Mouse (Mus musculus): ENCODE results near the gene Dnah14. TPM values are rescaled to one million over a fixed set of nuclear protein-coding genes. Genes with fewer than 3 reads are reported as not detected.

Gene Dnah14
- polyA plus RNA-seq, 1 experiment, result 2.6 TPM

DNA sequence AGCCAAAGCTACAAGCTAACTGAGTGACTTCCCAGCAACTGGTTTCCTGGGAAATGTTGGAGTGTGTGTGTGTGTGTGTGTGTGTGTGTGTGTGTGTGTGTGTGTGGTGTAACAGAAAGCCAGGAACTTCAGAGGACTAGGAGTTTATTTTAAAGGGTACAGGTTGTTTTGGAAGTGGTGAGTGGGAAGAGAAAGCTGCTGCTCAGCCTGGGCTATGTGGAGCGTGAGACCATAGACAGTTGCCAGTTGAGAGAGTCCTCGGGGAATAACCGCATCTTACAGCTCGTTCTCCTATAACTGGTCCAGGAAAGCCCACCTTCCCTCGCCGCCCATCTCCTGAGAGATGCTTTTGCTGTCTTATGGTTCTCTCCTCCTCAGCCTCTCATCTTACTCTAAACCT lies 12.8 kb downstream of the Dnah14 start:
- peak in 1 of 2 experiments; percentile 3 for DNase-seq (ENCODE audit: extremely low spot score in 1 of 2, low spot score in 1 of 2)

DNA sequence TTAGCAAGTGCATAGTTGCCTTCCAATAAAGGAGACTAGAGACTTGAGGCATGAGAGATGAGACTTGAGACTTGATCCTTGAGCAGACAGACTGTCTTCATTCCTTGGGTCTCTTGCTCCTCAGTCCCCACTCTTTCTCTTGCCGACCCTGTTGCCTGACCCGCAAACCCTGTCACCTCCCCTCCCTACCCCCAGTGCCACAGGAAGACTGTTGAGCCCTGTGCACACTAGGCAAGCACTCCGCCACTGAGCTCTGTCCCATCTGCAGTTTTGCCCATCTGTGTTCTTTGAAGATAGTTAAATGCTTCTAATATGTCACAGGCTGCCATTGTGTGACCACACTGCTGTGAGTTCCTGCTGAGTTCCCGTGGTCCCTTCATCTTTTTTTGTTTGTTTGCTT lies 23.0 kb downstream of the Dnah14 start:
- DNase-seq (ENCODE audit: extremely low spot score in 1 of 2, low spot score in 1 of 2), result no peak

DNA sequence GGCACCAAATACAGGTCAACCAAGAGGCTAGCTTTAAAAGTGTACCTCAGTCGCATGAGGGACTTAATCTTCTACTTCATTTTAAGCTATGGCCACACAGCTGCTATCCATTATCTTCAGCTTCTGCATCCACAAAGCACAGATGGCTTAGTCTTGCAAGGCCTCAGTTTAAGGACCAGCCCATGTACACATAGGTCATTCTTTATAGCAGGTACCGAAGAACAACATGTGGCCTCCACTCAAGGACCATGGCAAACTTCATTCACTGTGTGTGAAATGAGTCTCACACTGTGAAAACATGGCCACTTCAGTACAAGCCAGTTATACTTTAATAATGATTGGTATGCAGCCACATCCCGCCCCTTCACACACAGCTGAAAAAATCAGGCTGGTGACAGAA lies 34.8 kb downstream of the Dnah14 start:
- no peak for DNase-seq (ENCODE audit: extremely low spot score in 1 of 2, low spot score in 1 of 2)

DNA sequence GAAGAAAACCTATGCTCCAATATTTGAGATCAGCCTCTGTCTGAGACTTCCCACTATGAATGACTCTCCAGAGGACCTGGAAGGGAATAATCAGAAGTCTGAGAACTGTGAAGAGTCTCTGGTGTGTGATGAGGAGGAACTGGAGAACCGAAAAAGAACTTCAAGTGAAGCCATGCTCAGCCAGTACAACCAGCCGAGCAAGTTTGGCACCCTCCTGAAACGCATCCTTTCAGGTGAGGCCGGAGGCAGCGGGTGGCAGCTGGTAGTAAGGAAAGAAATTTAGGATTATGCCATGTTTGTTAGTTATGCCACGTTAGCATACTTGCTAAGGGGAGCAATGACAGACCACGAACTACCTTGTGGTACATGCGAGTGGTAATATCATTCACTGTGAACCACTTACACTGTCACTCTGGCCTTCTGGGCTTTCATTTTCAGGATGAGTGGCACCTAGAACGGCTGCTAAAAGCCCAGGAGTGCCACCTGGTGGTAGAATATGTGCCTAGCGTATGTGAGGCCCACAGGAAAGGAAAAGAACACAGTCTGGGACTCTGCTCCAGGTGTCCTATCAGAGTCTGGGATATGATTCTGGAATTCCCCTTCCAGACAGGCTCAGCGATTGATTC lies 39.6 kb downstream of the Dnah14 start:
- DNase-seq (ENCODE audit: extremely low spot score in 1 of 2, low spot score in 1 of 2), result peak; percentile 23 to 90

DNA sequence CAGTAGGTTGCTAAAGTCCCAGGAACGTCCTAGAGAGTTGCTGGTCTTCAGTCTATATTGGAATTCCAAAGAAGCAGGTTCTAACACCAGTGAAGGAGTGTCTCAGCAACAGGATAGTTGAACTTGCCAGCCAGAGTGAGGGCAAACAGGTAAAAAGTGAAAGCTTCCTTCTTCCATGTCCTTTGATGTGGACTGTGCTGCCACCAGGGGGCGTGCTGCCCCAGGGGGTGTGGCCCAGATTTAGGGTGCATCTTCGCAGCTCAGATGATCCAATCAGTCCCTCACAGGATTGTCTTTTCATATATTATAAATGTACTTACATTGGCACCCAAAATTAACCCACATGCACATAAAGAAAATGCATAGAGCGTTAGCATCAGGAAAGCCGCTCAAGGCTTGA lies 41.0 kb downstream of the Dnah14 start:
- DNase-seq (ENCODE audit: extremely low spot score in 1 of 2, low spot score in 1 of 2), result peak in 1 of 2 experiments; percentile 16

DNA sequence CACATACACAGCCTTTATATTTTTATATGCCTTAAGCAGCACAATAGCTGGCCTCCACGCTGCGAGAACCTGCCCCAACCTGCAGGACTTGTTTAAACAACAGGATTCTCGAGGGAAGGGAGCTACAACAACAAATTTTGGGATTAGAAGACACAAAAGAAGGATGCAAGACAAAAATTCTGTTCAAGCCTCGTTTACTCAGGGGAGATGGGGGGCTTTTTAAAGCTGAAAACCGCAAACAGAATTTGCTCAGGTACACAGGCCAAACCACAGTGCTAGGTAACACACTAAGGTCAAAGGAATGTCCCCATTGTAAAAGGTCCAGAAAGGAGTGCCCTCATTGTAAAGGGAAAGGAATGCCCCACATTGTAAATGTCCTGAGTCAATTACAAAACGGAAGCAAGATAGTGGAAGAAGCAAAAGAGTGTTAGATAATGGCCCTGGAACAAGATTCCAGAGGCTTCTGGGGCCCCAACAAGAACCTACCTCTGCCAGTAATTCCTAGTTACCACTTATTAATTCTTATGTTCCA lies 46.9 kb downstream of the Dnah14 start:
- DNase-seq (ENCODE audit: extremely low spot score in 1 of 2, low spot score in 1 of 2), result no peak

DNA sequence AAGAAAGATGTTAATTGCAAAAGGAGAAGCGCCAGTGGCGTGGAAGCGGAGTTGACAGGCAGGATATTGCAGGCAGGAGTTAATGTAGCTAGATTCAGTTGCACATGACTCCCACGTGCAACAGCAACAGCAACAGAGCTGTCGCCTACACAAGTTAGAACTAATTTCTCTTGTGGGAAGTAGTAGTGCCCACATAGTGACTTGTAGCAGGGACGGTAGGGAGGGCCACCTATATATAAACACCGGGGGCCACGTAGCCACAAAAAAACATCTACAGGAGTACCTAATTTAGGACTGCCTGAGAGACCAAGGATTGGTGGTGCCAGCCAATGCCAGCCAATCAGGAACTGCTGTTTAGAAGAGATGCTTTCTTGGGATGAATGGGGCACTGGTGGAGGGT lies 48.5 kb downstream of the Dnah14 start:
- peak; percentile 30 to 53 for DNase-seq (ENCODE audit: extremely low spot score in 1 of 2, low spot score in 1 of 2)

DNA sequence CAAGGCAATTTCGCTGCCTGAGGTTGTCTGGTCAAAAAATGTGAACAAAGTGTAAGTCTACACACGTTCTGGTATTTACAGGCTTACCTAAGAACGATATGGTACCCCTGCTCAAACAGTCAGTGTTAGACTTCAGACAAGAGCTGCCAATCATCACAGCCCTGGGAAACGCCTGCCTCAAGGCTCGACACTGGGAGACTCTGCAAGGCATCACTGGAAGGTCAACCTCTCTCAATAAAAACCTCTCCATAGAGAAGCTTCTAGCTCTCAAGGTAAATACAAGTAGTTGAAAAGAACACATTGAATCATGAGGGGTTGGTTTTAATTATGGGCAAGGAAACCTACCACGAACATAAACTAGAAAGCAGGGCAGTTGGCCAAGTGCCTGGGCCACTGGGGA lies 51.9 kb downstream of the Dnah14 start:
- no peak for DNase-seq (ENCODE audit: extremely low spot score in 1 of 2, low spot score in 1 of 2)

DNA sequence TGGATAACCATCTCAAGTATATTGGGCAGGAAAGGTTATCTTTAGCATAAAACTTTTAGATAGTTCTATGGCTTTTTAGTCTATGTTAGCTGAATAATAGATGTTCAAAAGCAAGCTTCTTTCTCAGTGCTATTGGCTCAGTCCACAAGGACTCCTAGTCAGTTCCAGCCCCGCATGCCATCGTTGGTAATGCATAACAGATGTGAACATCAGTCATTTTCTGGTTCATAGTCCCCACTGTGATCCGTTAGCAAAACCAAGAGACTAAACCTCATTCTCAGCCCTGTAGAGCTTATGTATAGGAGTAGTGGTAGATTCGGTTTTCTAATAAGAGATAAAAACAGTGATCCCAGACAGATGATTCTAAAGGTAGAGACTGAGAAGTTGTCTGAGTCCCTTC lies 55.0 kb downstream of the Dnah14 start:
- no peak for DNase-seq (ENCODE audit: extremely low spot score in 1 of 2, low spot score in 1 of 2)

DNA sequence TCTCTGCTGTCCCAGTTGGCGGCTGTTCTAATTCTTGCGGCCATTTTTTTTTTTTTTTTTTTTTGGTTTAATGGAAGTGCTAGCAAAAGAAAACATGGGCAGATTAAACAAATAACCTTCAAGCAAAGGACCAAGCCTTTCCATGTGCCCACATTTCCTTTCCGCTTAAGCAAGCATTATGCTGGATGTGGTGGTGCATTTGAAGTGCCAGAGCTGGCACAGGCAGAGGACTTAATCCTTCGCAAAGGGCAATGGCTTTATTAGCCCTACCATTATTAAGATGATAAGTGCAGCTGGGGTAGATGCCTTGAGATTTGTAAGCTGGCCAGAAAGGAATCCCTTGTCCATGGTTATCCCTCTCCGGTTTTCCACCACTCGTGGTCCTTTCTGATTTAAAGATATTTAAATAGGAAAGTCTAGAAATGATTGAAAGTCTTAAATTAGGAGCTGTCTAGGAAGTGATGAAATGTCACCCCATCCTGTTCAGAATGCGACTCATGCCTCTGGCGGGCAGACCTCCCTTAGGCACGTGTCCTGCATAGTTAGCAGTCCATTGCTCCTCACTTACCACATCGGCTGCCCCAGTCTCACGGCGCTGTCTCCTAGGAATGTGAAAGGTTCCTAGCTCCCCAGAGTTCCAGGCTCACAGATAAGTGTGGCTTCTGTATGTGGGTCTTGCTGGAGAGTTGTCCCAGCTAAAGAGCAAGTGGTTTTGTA lies 61.8 kb downstream of the Dnah14 start:
- no peak for DNase-seq (ENCODE audit: extremely low spot score in 1 of 2, low spot score in 1 of 2)

DNA sequence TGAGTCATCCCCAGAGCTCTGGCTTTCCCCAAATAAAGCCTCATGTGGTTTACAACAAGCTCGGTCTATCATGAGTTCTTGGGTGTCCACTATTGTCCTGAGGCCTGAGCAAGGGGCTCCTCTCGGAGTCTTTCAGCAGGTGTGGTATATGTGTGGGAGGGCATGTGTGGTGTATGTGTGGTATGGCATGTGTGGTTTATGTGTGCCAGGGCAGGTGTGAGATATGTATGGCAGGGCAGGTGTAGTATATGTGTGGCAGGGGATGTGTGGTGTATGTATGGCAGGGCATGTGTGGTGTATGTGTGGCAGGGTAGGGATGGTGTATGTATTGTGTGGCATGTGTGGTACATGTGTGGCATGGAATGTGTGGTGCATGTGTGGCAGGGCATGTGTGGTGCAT lies 64.0 kb downstream of the Dnah14 start:
- DNase-seq (ENCODE audit: extremely low spot score in 1 of 2, low spot score in 1 of 2), result no peak

DNA sequence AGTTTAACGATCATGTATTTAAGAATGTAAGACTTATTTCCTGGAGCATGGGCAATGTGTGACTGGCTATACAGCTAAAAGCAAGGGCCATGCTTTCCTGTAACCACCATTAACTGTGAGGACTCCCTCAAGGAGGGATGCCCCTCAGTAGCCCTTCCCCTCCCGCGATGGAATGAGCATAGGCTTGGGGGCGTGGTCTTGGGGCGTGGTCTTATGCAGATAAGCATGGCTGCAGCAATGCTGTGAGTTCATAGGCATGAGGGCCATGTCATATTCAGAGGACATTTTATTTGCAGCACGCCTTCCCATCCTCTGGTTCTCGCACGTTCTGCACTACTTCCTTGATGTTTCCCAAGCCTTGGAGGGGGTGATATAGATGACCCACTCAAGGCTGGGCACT lies 71.1 kb downstream of the Dnah14 start:
- no peak for DNase-seq (ENCODE audit: extremely low spot score in 1 of 2, low spot score in 1 of 2)

DNA sequence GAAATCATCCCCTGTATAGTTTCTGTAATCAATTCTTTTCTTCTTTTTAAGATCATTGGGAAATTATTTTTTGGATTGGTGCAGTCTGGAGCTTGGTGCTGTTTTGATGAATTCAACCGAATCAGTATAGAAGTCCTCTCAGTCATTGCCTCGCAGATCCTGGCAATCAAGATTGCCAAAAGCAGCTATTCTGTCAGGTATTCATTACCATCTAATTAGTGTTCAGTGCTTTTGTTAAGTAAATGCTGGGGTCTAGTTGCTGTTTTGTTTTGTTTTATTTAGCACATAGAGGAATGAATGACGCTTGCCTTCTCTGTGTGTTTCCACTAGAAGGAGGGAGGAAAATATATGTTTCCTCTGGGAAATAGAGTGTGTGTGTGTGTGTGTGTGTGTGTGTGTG lies 77.1 kb downstream of the Dnah14 start:
- DNase-seq (ENCODE audit: extremely low spot score in 1 of 2, low spot score in 1 of 2), result no peak

DNA sequence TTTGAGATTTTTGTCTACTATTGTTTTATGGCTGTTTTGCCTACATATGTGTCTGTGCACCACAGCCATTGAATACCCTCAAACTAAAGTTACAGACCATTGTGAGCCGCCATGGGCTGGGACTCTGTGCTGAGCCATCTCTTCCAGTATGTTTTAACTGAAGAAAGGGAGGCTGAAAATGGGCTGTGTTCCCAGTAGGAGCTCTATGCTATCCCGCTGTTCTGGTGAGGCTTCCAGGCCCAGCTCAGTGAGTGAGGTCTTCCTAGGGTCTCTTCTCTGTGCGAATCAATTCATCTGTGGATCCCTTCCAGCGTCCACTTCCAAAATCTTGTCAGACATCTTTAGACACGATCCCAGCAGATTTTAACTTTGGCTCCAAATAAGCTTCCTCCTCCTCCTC lies 80.1 kb downstream of the Dnah14 start:
- DNase-seq (ENCODE audit: extremely low spot score in 1 of 2, low spot score in 1 of 2), result no peak

DNA sequence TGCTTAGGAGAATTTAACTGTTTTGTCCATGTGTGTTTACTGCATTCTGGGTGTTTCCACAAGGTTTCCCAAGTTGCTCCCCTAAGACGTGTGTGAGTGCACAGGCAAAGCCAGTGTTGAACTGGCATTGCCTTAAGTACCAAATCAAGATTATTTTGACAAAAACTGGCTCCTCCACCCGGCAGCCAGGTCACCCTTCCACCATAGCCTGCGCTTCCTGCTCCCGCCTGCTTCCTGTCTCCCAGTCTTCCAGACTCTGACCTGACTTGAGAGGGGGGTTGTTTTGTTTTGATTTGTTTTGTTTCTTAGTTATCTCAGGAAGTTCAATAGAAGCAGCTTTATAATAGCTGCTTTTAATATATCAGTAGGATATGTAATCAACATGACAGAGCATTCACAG lies 90.4 kb downstream of the Dnah14 start:
- no peak for DNase-seq (ENCODE audit: extremely low spot score in 1 of 2, low spot score in 1 of 2)

DNA sequence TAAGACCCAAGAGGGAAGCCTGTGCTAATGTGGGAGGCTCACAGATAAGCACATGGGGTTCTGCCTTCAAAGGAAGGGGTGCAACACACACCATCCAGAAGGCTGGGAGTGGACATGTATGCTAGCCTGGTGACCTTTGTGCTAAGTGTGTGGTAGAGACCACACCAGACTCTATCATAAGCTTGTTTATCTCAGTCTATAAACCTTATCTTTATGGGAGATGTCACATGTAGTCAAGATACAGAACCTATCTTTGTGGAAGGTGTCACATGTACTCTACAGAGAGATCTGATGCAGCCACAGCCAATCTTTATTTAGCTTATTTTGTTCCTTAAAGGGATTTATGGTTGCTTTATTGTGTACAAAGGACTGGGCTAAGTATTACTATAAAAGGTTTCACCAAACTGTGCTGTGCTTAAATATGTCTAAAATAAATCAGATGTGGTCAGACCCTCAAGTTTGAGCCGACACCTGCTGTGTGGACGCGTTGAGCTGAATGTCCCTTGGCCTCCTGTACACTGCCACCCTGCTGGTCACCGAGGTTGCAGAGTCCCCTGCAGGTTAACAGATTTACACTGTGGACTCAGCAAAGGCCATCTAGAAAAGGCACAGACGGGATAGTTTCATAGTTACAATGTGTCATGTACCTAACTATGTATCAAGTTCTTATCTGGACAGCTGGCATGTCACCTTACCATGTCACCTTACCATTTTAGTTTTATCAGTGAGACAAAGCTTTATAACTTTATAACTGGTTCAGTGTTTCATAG lies 118.6 kb downstream of the Dnah14 start:
- DNase-seq (ENCODE audit: extremely low spot score in 1 of 2, low spot score in 1 of 2), result no peak

DNA sequence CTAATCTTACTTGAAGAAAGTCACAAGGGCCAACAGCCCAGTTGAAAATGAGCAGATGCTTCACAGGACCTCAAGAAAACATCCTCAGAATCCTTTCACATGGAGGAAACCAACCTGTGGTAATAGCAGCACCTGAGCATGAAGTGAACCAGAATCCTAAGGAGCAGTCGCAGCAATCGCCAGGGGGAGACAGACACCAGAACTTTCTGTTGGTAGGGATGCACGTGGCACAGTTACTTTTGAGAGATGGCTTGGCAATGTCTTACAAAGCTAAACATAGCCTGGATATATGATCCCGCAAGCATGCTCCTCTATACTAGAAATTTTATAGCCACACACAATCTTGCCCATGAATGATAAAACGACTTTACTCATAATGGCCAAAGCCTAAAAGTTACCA lies 152.3 kb downstream of the Dnah14 start:
- DNase-seq (ENCODE audit: extremely low spot score in 1 of 2, low spot score in 1 of 2), result peak in 1 of 2 experiments; percentile 60

DNA sequence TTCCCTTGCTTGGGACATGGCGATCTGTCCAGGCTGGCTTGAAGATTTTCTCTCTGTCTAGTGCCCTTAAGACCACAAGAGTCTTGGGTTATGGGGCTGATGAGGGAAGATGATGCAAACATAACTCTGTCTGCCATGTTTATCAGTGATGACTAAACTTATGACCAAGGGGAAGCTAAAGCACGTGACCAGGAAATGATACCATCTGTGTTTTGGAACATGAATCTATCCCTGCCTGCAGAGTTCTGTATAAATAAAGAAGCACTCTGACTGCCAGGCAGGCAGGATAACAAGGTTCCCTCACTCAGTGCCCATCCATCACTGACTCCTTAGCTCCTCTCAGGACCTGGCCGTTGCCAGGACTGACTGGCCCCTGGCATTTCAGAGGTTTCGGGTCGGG lies 157.2 kb downstream of the Dnah14 start:
- no peak for DNase-seq (ENCODE audit: extremely low spot score in 1 of 2, low spot score in 1 of 2)

DNA sequence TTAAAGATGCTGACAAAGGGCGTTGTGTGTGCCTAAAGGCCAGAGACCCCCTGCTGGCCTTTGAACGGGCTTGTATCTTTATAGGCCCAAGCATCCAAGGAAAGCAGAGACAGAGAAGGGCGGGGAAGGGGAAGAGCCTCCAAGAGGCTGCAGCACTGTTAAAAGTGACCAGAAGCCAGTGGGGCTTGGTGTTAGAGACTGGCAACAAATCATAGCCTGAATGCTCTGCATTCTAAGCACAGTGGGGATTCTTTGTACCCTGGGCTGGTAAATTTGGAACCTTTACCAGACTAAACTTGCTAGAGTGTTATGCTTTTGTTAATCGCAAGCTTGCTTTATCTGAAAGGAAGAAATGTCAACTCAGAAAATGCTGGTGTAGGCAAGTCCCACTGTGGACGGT lies 163.9 kb downstream of the Dnah14 start:
- DNase-seq (ENCODE audit: extremely low spot score in 1 of 2, low spot score in 1 of 2), result no peak

DNA sequence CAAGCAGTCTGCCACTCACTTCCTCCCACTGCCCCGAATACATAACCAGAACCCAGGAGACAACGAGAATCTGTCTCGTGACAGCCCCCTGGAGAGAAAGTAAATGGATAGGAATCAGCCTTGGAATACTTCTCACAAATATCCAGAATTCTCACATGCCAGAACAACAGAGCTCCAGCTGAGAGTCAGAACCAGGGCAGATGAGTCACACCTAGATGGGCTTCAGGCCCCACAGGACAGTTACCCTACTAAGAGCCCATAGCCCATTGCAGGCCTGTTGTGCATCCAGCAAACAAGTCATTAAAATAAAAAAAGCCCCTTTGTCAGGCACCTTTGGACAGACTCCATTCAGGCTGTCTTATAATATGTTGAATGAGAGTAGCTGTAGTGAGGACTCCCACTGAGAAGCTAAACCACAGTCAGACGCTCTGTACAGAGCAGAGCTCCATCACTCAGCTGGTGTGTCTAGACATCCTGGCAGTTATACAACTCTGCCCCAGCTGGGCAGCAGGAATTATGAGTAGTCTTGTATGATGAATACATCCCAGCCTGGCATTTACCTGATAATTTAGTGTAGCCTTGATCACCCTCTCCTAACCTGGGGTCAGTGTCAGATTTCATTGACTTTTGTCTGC lies 166.0 kb downstream of the Dnah14 start:
- no peak for DNase-seq (ENCODE audit: extremely low spot score in 1 of 2, low spot score in 1 of 2)

DNA sequence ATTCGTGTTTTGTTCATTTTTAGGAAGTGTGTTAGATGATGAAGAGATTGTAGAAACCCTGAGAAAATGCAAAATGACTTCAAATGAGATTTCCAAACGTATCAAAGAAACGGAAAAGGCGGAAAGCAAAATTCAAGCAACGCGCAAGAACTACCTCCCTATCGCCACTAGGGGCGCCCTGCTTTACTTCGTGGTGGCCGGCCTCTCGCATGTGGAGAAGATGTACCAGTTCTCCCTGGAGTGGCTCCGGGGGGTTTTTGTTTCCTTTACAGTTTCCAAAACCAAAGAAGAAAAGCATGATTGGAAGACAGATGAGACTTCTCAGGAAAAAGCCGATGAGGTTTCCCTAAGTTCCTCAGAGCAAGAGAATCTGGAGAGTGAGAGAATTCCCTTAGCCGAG lies 193.0 kb downstream of the Dnah14 start:
- DNase-seq (ENCODE audit: extremely low spot score in 1 of 2, low spot score in 1 of 2), result peak in 1 of 2 experiments; percentile 10

Data from frontal cortex, adult 2 months (tissue).